Mouse (Mus musculus) cerebellum, postnatal 25 days (tissue): ENCODE measurements around the gene Crip3.
A peak's percentile ranks its signal among the peaks of the same experiment; 100 is the strongest.

ENCODE experiments used
- DNase-seq, 2 experiments: peaks; one replicate each; pipeline ENCODE4 v3.0.0; 2021; ENCODE audit warnings: mixed read lengths in 2 of 2

Gene Crip3

GRCm38 (mm10) chr17:46455110-46455691, 26.5 kb downstream of the Crip3 start:
- peak in 1 of 2 experiments; percentile 56 for DNase-seq

- peak; percentile 46 to 73 for DNase-seq
Observed at GRCm38 (mm10) chr17:46457791-46458190, 29.1 kb downstream of the Crip3 start.

DNA sequence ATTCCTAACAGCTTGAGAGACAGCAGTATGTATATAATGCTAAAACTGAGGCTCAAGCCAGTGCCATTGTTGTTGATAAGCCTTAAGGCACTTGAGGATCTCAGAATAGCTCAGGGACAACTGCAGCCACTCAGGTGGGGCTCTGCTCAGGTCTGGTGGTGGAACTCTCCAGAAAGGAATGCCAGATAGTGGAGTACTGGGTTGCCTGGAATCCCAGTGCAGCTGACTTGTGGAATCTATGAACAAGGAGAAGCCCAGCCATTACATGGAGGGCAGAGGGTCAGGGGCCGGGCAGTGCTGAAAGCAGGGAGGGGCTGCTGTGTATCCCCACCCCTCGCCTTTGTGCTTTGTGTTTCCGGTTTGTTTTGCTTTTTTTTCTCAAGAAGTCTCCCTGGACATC, 29.7 kb downstream of the Crip3 start:
- no peak for DNase-seq

DNA sequence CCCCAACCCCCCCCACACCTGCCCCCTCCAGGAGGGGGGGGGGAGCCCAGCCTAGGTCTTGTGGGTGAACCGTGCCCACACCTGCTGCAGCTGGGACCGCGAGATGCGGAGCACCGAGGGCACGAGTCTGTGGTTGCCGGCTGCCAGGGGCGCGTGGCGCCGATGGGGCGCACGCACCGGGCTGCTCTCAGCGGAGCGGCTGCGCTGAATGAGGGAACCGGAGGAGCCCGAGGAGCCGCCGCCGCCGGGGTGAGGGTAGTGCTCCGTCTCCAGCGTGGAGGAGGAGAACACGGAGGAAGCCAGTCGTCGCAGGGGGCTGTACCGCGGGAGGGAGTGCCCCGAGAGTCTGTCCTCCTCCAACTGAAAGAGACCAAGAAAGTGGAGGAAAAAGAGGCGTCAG, 31.9 kb downstream of the Crip3 start:
- no peak for DNase-seq

GRCm38 (mm10) chr17:46461347-46461746, 32.6 kb downstream of the Crip3 start:
- no peak for DNase-seq

- DNase-seq = no peak
Observed at GRCm38 (mm10) chr17:46462226-46462625, 33.5 kb downstream of the Crip3 start.

- peak; percentile 57 to 71 for DNase-seq
Observed at GRCm38 (mm10) chr17:46467830-46468229, 39.1 kb downstream of the Crip3 start.

GRCm38 (mm10) chr17:46476601-46477000, 47.9 kb downstream of the Crip3 start:
- DNase-seq = no peak

GRCm38 (mm10) chr17:46477286-46477685, 48.6 kb downstream of the Crip3 start:
- DNase-seq = no peak
